20 mouse cellular contexts compared by ENCODE assay signal in the genomic region with DNA sequence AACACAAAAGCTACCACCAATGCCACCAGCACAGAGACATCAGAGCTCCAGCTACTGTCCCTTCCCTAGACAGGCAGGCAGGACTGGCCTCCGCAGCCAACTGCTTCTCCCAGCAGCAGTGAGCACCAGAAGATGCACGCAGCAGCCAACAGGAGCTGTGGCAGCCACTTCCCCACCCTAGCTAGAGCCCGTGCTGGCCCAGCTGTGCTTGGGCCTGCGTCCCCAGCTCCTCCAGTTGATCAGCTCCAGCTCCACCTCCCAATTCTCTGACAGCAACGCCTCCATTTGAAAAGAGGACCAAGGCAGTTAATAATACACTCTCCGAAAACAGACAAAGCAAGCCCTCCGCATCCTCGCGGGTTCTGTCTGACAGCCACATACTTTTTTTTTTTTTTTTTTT. TPM values are rescaled to one million over a fixed set of nuclear protein-coding genes. Genes with fewer than 3 reads are reported as not detected.
DNase-seq lines count a peak whose midpoint lies in the region; ATAC-seq and TF ChIP-seq lines count a peak whose summit lies in the region.
"Had no signal": no experiment of that assay in that cellular context is flagged by ENCODE, and none has a peak within 500 bp of the region (broad histone marks: within the 10 kb centered on the region; RNA-seq: fewer than 3 reads in every experiment).

No protein-coding gene starts in this region.

- TF ChIP-seq CTCF in hindbrain, postnatal 0 days (IDR thresholded peaks at IDR 0.05; ENCODE audit: low read depth) = no peak

- in situ Hi-C loops in ES-E14 (cut with MboI; ENCODE audit: low sequenced_read_pairs in 2 of 2, unreplicated experiment in 2 of 2) = no loop called here

- WGBS in hindbrain, embryonic 10.5 days = 46% methylated on average over 9 of the region's 9 CpGs
- 28% methylated on average over 9 of the region's 9 CpGs for WGBS in hindbrain, postnatal 0 days
- 31% methylated on average over 9 of the region's 9 CpGs for WGBS in forebrain, embryonic 16.5 days

- H3K4me3 ChIP-seq in hindbrain, embryonic 10.5 days = no peak overlapping the region
- no peak overlapping the region for H3K4me3 ChIP-seq in hindbrain, postnatal 0 days (ENCODE audit: low read length)
- no peak overlapping the region for H3K4me3 ChIP-seq in ES-E14 (ENCODE audit: insufficient read depth in 1 of 2, low read depth in 1 of 2, low read length in 2 of 2, poor library complexity in 1 of 2, severe bottlenecking in 1 of 2)
- no peak overlapping the region for H3K4me3 ChIP-seq in forebrain, embryonic 16.5 days (replicated peaks; ENCODE audit: low read length)
- H3K4me3 ChIP-seq: heart, embryonic 13.5 days had no signal

- H3K9me3 ChIP-seq in hindbrain, embryonic 10.5 days = no peaks in the 10 kb centered on the region
- H3K9me3 ChIP-seq in hindbrain, postnatal 0 days (ENCODE audit: low read length) = no peaks in the 10 kb centered on the region
- no peaks in the 10 kb centered on the region for H3K9me3 ChIP-seq in ES-E14 (ENCODE audit: control insufficient read depth, insufficient read depth, low read depth, low read length)
- no peaks in the 10 kb centered on the region for H3K9me3 ChIP-seq in forebrain, embryonic 16.5 days (ENCODE audit: control insufficient read depth, low read length)
- H3K9me3 ChIP-seq: heart, embryonic 13.5 days had no signal

- peaks cover 68% of the 10 kb centered on the region for H3K4me1 ChIP-seq in hindbrain, embryonic 10.5 days (replicated peaks)
- H3K4me1 ChIP-seq in hindbrain, postnatal 0 days (ENCODE audit: insufficient read depth, low read length) = no peaks in the 10 kb centered on the region
- peaks cover 0 to 7% of the 10 kb centered on the region in 2 experiments; a peak in 1 of 4 replicates for H3K4me1 ChIP-seq in ES-E14 (ENCODE audit: control insufficient read depth in 2 of 2, insufficient read depth in 2 of 2, low read length in 2 of 2, poor library complexity in 1 of 2)
- H3K4me1 ChIP-seq in forebrain, embryonic 16.5 days (replicated peaks; ENCODE audit: control insufficient read depth, insufficient read depth, low read length) = peaks cover 8% of the 10 kb centered on the region

- DNase-seq in cerebellum, postnatal 10 days = peak; percentile 44 to 47
- DNase-seq in cerebellum, postnatal 25 days = no peak
- DNase-seq in hindbrain, embryonic 10.5 days (ENCODE audit: low spot score) = no peak
- DNase-seq in hindbrain, postnatal 0 days (ENCODE audit: low spot score) = no peak
- DNase-seq in ES-E14 (ENCODE audit: low read depth, low spot score) = no peak
- no peak for DNase-seq in left cerebral cortex, adult 9 months (ENCODE audit: low spot score in 2 of 2)
- DNase-seq in layer of hippocampus, postnatal 14 days (ENCODE audit: low spot score in 2 of 2) = no peak
- DNase-seq: adrenal gland, adult 8-10 months; cerebellum, adult 9-10 months; kidney, adult 8-10 months; lung, adult 18-20 months had no signal

- H3K36me3 ChIP-seq in hindbrain, embryonic 10.5 days = 0 out of 2 replicates have a peak, but pooled peaks cover 3% of the 10 kb centered on the region
- H3K36me3 ChIP-seq in hindbrain, postnatal 0 days (ENCODE audit: insufficient read depth, low read length) = no peaks in the 10 kb centered on the region
- H3K36me3 ChIP-seq in ES-E14 (ENCODE audit: control insufficient read depth, insufficient read depth, low read length, poor library complexity, severe bottlenecking) = peaks cover 3% of the 10 kb centered on the region; the same call in 1 of the 2 replicates
- H3K36me3 ChIP-seq in forebrain, embryonic 16.5 days (ENCODE audit: control insufficient read depth, insufficient read depth) = no peaks in the 10 kb centered on the region
- H3K36me3 ChIP-seq: heart, embryonic 13.5 days had no signal

- H3K27me3 ChIP-seq in hindbrain, embryonic 10.5 days (ENCODE audit: insufficient read depth, poor library complexity, severe bottlenecking) = peaks cover 33% of the 10 kb centered on the region
- H3K27me3 ChIP-seq in hindbrain, postnatal 0 days (ENCODE audit: insufficient read depth, low read length) = no peaks in the 10 kb centered on the region
- H3K27me3 ChIP-seq in forebrain, embryonic 16.5 days (replicated peaks; ENCODE audit: control insufficient read depth, insufficient read depth, low read length) = no peaks in the 10 kb centered on the region; the same call in 1 of the 2 replicates

- H3K4me2 ChIP-seq in hindbrain, postnatal 0 days (ENCODE audit: low read depth, low read length) = no peak overlapping the region
- H3K4me2 ChIP-seq in forebrain, embryonic 16.5 days (ENCODE audit: low read length) = no peak overlapping the region
- H3K4me2 ChIP-seq: heart, embryonic 13.5 days had no signal

- H3K27ac ChIP-seq in hindbrain, embryonic 10.5 days = peak overlapping the region; percentile 56; the same call in 1 of the 2 replicates
- H3K27ac ChIP-seq in hindbrain, postnatal 0 days = no peak overlapping the region
- no peak overlapping the region for H3K27ac ChIP-seq in ES-E14 (ENCODE audit: insufficient read depth, low read depth, low read length, poor library complexity, severe bottlenecking)
- H3K27ac ChIP-seq in forebrain, embryonic 16.5 days (ENCODE audit: low read length) = no peak overlapping the region
- H3K27ac ChIP-seq: heart, embryonic 13.5 days had no signal

- H3K9ac ChIP-seq in hindbrain, postnatal 0 days (replicated peaks; ENCODE audit: low read length) = no peak overlapping the region
- H3K9ac ChIP-seq in ES-E14 (ENCODE audit: insufficient read depth, low read depth, low read length, poor library complexity, severe bottlenecking) = no peak overlapping the region
- H3K9ac ChIP-seq in forebrain, embryonic 16.5 days (replicated peaks; ENCODE audit: low read depth, low read length) = no peak overlapping the region
- H3K9ac ChIP-seq: heart, embryonic 13.5 days had no signal

- no peak for ATAC-seq in hindbrain, postnatal 0 days
- ATAC-seq in forebrain, embryonic 16.5 days = peak; percentile 70
- ATAC-seq: hindbrain, embryonic 16.5 days had no signal

TF ChIP-seq in ES-E14, 5 proteins besides CTCF, POLR2A, EP300 and RAD21:
- TF ChIP-seq MAFK (IDR thresholded peaks at IDR 0.05; ENCODE audit: insufficient read depth, low read depth, low read length) = no peak
- TF ChIP-seq HCFC1 (IDR thresholded peaks at IDR 0.05; ENCODE audit: borderline replicate concordance, insufficient read depth, low read length) = no peak
- no peak for TF ChIP-seq ZC3H11A (IDR thresholded peaks at IDR 0.05; ENCODE audit: borderline replicate concordance, low read depth, low read length)
- TF ChIP-seq ZNF384 (IDR thresholded peaks at IDR 0.05; ENCODE audit: low read depth, low read length) = peak; percentile 68; the same call in 1 of the 2 replicates
- TF ChIP-seq CHD2 (IDR thresholded peaks at IDR 0.05; ENCODE audit: low read depth, low read length) = no peak

RNA-seq across cellular contexts. Expression of gene Cyb561, which starts 14.4 kb away (rescaled TPM):
- polyA plus RNA-seq in hindbrain, embryonic 10.5 days (2016; fragmentation: Nextera tagmentation; extraction: Ambion mirVana) = 20.0 and 23.6 TPM in 2 replicates
- 45.9 and 52.9 TPM in 2 replicates for total RNA-seq in hindbrain, postnatal 0 days (2014; rRNA removed)
- 55.9 and 57.8 TPM in 2 replicates for polyA plus RNA-seq in hindbrain, postnatal 0 days (2015; fragmentation: Nextera tagmentation; extraction: Ambion mirVana)
- total RNA-seq in ES-E14 (2012; rRNA removed) = 14.7 and 28.6 TPM in 2 replicates
- polyA plus RNA-seq in forebrain, embryonic 16.5 days (2015; fragmentation: Nextera tagmentation; extraction: Ambion mirVana) = 30.8 and 41.4 TPM in 2 replicates
- total RNA-seq in layer of hippocampus, postnatal 14 days (2021) = 10 to 100 TPM; 31.9 to 34.0 TPM

RNA-seq across cellular contexts. Expression of gene Ace, which starts 29.0 kb away (rescaled TPM):
- 1.3 TPM in 2 replicates for polyA plus RNA-seq in hindbrain, embryonic 10.5 days (2016; fragmentation: Nextera tagmentation; extraction: Ambion mirVana)
- total RNA-seq in hindbrain, postnatal 0 days (2014; rRNA removed) = 31.1 and 35.9 TPM in 2 replicates
- 10.3 and 11.1 TPM in 2 replicates for polyA plus RNA-seq in hindbrain, postnatal 0 days (2015; fragmentation: Nextera tagmentation; extraction: Ambion mirVana)
- total RNA-seq in ES-E14 (2012; rRNA removed) = 1.2 and 1.4 TPM in 2 replicates
- 3.2 and 3.3 TPM in 2 replicates for polyA plus RNA-seq in forebrain, embryonic 16.5 days (2015; fragmentation: Nextera tagmentation; extraction: Ambion mirVana)
- 10 to 100 TPM in 1 of 2 experiments, 1 to 10 TPM in 1; 8.4 to 16.4 TPM for total RNA-seq in layer of hippocampus, postnatal 14 days (2021)

RNA-seq across cellular contexts. Expression of gene Ace3, which starts 55.7 kb away (rescaled TPM):
- polyA plus RNA-seq in hindbrain, embryonic 10.5 days (2016; fragmentation: Nextera tagmentation; extraction: Ambion mirVana) = not detected in 2 replicates
- total RNA-seq in hindbrain, postnatal 0 days (2014; rRNA removed) = not detected in 2 replicates
- polyA plus RNA-seq in hindbrain, postnatal 0 days (2015; fragmentation: Nextera tagmentation; extraction: Ambion mirVana) = not detected in 2 replicates
- not detected in 2 replicates for total RNA-seq in ES-E14 (2012; rRNA removed)
- not detected in 2 replicates for polyA plus RNA-seq in forebrain, embryonic 16.5 days (2015; fragmentation: Nextera tagmentation; extraction: Ambion mirVana)
- not detected for total RNA-seq in layer of hippocampus, postnatal 14 days (2021)
- total RNA-seq: adrenal gland, adult 8-10 months; left cerebral cortex, adult 8-10 months had no signal
- polyA plus RNA-seq: heart, embryonic 13.5 days; hindbrain, embryonic 16.5 days; large intestine, adult 2 months; limb, embryonic 14.5 days; small intestine, adult 2 months; stomach, embryonic 14.5 days; thymus, postnatal 0 days had no signal

Comparison
In these comparisons a context has a peak if more than half of its experiments do, and no peak if none do; other contexts are left out.
1. DNase-seq: peak in cerebellum, postnatal 10 days (2 of 2); none in cerebellum, postnatal 25 days (0 of 2), hindbrain, embryonic 10.5 days (single experiment), hindbrain, postnatal 0 days (single experiment), ES-E14 (single experiment), left cerebral cortex, adult 9 months (0 of 2) and layer of hippocampus, postnatal 14 days (0 of 2).